ENCODE assay signal across 23 mouse cellular contexts in genomic region chr11:35738102-35738501, GRCm38 (mm10). TPM values are rescaled to one million over a fixed set of nuclear protein-coding genes. Genes with fewer than 3 reads are reported as not detected.
DNase-seq lines count a peak whose midpoint lies in the region; ATAC-seq lines count a peak whose summit lies in the region.
"Had no signal": no experiment of that assay in that cellular context is flagged by ENCODE, and none has a peak within 500 bp of the region (broad histone marks: within the 10 kb centered on the region; RNA-seq: fewer than 3 reads in every experiment).

No protein-coding gene starts in this region.

- no peak overlapping the region for H3K27ac ChIP-seq in embryonic facial prominence, embryonic 14.5 days (replicated peaks; ENCODE audit: low read depth, low read length)
- no peak overlapping the region for H3K27ac ChIP-seq in embryonic facial prominence, embryonic 10.5 days (replicated peaks)
- H3K27ac ChIP-seq: embryonic facial prominence, embryonic 13.5 days; forebrain, embryonic 13.5 days; forebrain, embryonic 15.5 days had no signal

- no peaks in the 10 kb centered on the region for H3K4me1 ChIP-seq in embryonic facial prominence, embryonic 14.5 days (ENCODE audit: control insufficient read depth, insufficient read depth, low read length)
- no peaks in the 10 kb centered on the region for H3K4me1 ChIP-seq in embryonic facial prominence, embryonic 10.5 days
- H3K4me1 ChIP-seq: embryonic facial prominence, embryonic 13.5 days; forebrain, embryonic 13.5 days; forebrain, embryonic 15.5 days had no signal

- no peaks in the 10 kb centered on the region for H3K36me3 ChIP-seq in embryonic facial prominence, embryonic 14.5 days (ENCODE audit: control insufficient read depth, insufficient read depth, low read length)
- no peaks in the 10 kb centered on the region for H3K36me3 ChIP-seq in embryonic facial prominence, embryonic 10.5 days (replicated peaks)
- H3K36me3 ChIP-seq: embryonic facial prominence, embryonic 13.5 days; forebrain, embryonic 15.5 days; G1E had no signal

- no peaks in the 10 kb centered on the region for H3K27me3 ChIP-seq in embryonic facial prominence, embryonic 14.5 days (replicated peaks; ENCODE audit: control insufficient read depth, insufficient read depth, low read length)
- 0 out of 2 replicates have a peak, but pooled peaks cover 9% of the 10 kb centered on the region for H3K27me3 ChIP-seq in embryonic facial prominence, embryonic 10.5 days (replicated peaks; ENCODE audit: low read depth, poor library complexity, severe bottlenecking)
- H3K27me3 ChIP-seq: embryonic facial prominence, embryonic 13.5 days; forebrain, embryonic 13.5 days; forebrain, embryonic 15.5 days had no signal

- no peak overlapping the region for H3K4me3 ChIP-seq in embryonic facial prominence, embryonic 14.5 days (ENCODE audit: low read depth, low read length)
- no peak overlapping the region for H3K4me3 ChIP-seq in embryonic facial prominence, embryonic 10.5 days
- H3K4me3 ChIP-seq: embryonic facial prominence, embryonic 13.5 days; forebrain, embryonic 13.5 days; forebrain, embryonic 15.5 days had no signal

- 57% methylated on average over 3 of the region's 3 CpGs for WGBS in embryonic facial prominence, embryonic 14.5 days
- WGBS in embryonic facial prominence, embryonic 10.5 days = 76% methylated on average over 3 of the region's 3 CpGs

- no peak overlapping the region for H3K9ac ChIP-seq in embryonic facial prominence, embryonic 14.5 days (ENCODE audit: low read depth, low read length)
- H3K9ac ChIP-seq: embryonic facial prominence, embryonic 13.5 days; forebrain, embryonic 13.5 days; forebrain, embryonic 15.5 days; forebrain, postnatal 0 days had no signal

- peak; percentile 56 for DNase-seq in adrenal gland, postnatal 10 days
- DNase-seq in adrenal gland, adult 2 months = no peak
- peak; percentile 8 for DNase-seq in embryonic facial prominence, embryonic 14.5 days (ENCODE audit: low spot score)
- no peak for DNase-seq in embryonic facial prominence, embryonic 10.5 days (ENCODE audit: low spot score)
- DNase-seq in adipocyte (ENCODE audit: low spot score) = peak; percentile 90
- peak; percentile 13 for DNase-seq in skeletal muscle tissue, adult 2 months (ENCODE audit: low read depth, low spot score)
- DNase-seq in heart, postnatal 36 days = no peak
- DNase-seq in left cerebral cortex, postnatal 25 days (ENCODE audit: low spot score in 2 of 2) = no peak
- DNase-seq: adrenal gland, adult 8-10 months; B cell, adult 2 months; cerebellum, adult 11-12 months; cerebellum, adult 2 months; cerebellum, adult 9-10 months; cerebellum, postnatal 10 days; cerebellum, postnatal 25 days; forebrain, postnatal 0 days had no signal

- no peak overlapping the region for H3K4me2 ChIP-seq in embryonic facial prominence, embryonic 14.5 days (ENCODE audit: low read depth, low read length)
- H3K4me2 ChIP-seq: embryonic facial prominence, embryonic 13.5 days; forebrain, embryonic 13.5 days; forebrain, embryonic 15.5 days had no signal

- intact Hi-C loops in heart, postnatal 36 days (cut with DNase I) = no loop called here
- intact Hi-C loops in left cerebral cortex, postnatal 25 days (cut with DNase I) = no loop called here

- no peaks in the 10 kb centered on the region for H3K9me3 ChIP-seq in embryonic facial prominence, embryonic 14.5 days (ENCODE audit: control insufficient read depth, low read length)
- H3K9me3 ChIP-seq in embryonic facial prominence, embryonic 10.5 days = peaks cover under 1% of the 10 kb centered on the region; the same call in 1 of the 2 replicates
- H3K9me3 ChIP-seq: embryonic facial prominence, embryonic 13.5 days; forebrain, embryonic 15.5 days; G1E had no signal

- ATAC-seq in embryonic facial prominence, embryonic 14.5 days (ENCODE audit: low read depth) = no peak
- ATAC-seq: activated CD4-positive, CD25-positive, alpha-beta regulatory T cell, adult 4 months; CD4-positive, CD25-positive, alpha-beta regulatory T cell, adult 4 months; forebrain, embryonic 13.5 days; forebrain, embryonic 15.5 days; forebrain, postnatal 0 days; Patski had no signal

RNA-seq across cellular contexts. Expression of gene Pank3, which starts 31.2 kb away (rescaled TPM):
- total RNA-seq in adrenal gland, postnatal 10 days (2021) = 10 to 100 TPM; 50.6 to 50.7 TPM
- total RNA-seq in adrenal gland, adult 2 months (2021) = 10 to 100 TPM; 70.8 to 70.9 TPM
- polyA plus RNA-seq in adrenal gland, adult 2 months (2012; rRNA removed) = 4.5 and 4.8 TPM in 2 replicates
- 21.2 and 21.4 TPM in 2 replicates for polyA plus RNA-seq in embryonic facial prominence, embryonic 14.5 days (2014; fragmentation: Nextera tagmentation; extraction: Ambion mirVana)
- 13.9 and 15.2 TPM in 2 replicates for polyA plus RNA-seq in embryonic facial prominence, embryonic 10.5 days (2016; fragmentation: Nextera tagmentation; extraction: Ambion mirVana)
- 10 to 100 TPM; 21.9 to 24.3 TPM for total RNA-seq in heart, postnatal 36 days (2021)
- total RNA-seq in left cerebral cortex, postnatal 25 days (2021) = 10 to 100 TPM; 40.9 to 43.0 TPM

Comparison
In these comparisons a context has a peak if more than half of its experiments do, and no peak if none do; other contexts are left out.
1. DNase-seq: peak in adrenal gland, postnatal 10 days (single experiment), embryonic facial prominence, embryonic 14.5 days (single experiment), adipocyte (single experiment) and skeletal muscle tissue, adult 2 months (single experiment); none in adrenal gland, adult 2 months (single experiment), embryonic facial prominence, embryonic 10.5 days (single experiment), heart, postnatal 36 days (0 of 2) and left cerebral cortex, postnatal 25 days (0 of 2).